Mouse (Mus musculus) bone marrow macrophage, adult 2 months (primary cell): Measurements from ENCODE around the gene Mfrp. TPM values are rescaled to one million over a fixed set of nuclear protein-coding genes. Genes with fewer than 3 reads are reported as not detected.
"Not testable (repeated sequence)": the region's sequence is repeated elsewhere in the genome, so short reads cannot be mapped to it uniquely, and the experiment has no call there.

Experiments used
- H3K27ac ChIP-seq: 2 replicates; pipeline ENCODE4 v1.5.1; 2012; ENCODE audit warnings: low read depth, low read length; ENCODE audit not compliant: insufficient read depth
- H3K4me1 ChIP-seq: 2 replicates; pipeline ENCODE4 v1.6.1; 2012; ENCODE audit warnings: low read length; ENCODE audit not compliant: control insufficient read depth, insufficient read depth
- H3K4me3 ChIP-seq: 2 replicates; pipeline ENCODE4 v1.5.1; 2012; ENCODE audit warnings: mild to moderate bottlenecking, low read length, moderate library complexity; ENCODE audit not compliant: insufficient read depth
- CTCF ChIP-seq: IDR thresholded peaks from 2 replicates; pipeline ENCODE4 v1.5.1; 2012; ENCODE audit warnings: low read depth, mild to moderate bottlenecking, low read length, moderate library complexity
- POLR2A ChIP-seq: IDR thresholded peaks from 2 replicates; pipeline ENCODE4 v1.6.1; 2012; ENCODE audit warnings: mild to moderate bottlenecking, low read depth, low read length, borderline replicate concordance
- polyA plus RNA-seq: library from polyadenylated mRNA; stranded (reverse); fragments of >200 nt; gene quantifications from 2 replicates; pipeline ENCODE4 v1.2.4, GENCODE M21; 2012; ENCODE audit not compliant: missing spikeins, insufficient read depth, insufficient read length

Mfrp gene
- polyA plus RNA-seq, 1 experiment = not detected

DNA sequence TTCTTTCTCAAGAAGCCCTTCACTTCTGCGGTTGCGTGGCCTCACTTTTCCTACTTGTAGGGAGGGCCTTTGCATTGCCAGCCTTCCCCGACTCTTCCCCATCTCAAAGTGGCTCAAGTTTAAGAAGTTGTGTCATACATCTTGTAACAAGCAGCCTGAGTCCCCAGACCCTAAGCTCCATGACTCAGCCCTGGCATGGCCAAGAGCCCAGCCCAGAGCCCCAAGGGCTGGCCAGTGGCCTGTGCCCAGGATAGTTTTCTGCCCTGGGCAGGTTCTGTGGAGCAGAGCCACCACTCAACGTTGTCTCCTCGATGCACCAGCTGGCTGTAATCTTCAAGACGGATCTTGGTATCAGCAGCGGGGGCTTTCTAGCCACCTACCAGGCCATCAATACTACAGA is 3.4 kb downstream of the Mfrp start:
- no peak overlapping the region for H3K27ac ChIP-seq
- no peak overlapping the region for H3K4me3 ChIP-seq
- H3K4me1 ChIP-seq = peaks cover 4% of the 10 kb centered on the region; the same call in 1 of the 2 replicates
- no peak for TF ChIP-seq CTCF
- no peak for TF ChIP-seq POLR2A

DNA sequence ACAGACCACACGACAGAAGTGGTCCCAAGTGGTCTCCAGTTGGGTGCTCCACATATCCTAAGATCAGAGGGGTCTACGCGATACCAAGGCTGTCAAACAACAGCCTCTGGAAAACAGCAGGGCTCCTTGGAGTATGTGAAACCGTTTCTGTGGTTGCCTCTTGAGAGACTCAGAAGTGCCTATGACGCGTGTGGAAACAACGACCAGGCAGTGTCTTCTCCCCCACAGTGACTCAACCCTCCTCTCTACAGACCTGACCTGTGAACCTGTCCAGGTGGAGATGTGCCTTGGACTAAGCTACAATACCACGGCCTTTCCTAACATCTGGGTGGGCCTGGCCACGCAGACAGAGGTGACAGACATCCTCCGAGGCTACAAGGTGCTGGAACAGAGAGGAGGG is 4.3 kb downstream of the Mfrp start:
- no peak overlapping the region for H3K27ac ChIP-seq

DNA sequence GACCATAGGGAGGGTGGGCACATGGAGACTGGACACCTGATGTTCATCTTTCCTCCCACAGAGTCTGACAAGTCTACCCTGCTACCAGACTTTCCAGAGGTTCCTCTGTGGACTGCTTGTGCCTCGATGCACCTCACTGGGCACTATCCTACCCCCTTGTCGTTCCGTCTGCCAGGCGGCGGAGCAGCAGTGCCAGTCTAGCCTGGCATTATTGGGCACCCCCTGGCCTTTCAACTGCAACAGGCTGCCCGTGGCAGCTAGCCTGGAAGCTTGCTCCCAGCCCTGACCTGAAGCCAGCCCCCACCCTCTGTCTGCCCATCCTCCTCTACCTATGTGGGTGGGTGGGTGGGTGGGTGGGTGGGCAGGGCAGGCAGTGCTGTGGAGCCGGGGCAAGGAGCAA is 4.7 kb downstream of the Mfrp start:
- Histone ChIP-seq H3K4me1 (peaks cover 4% of the 10 kb centered on the region; the same call in 1 of the 2 replicates), H3K27ac (no peak overlapping the region), H3K4me3 (no peak overlapping the region)
- TF ChIP-seq POLR2A (no peak), CTCF (no peak)

More for the DNA sequence above, 4.3 kb downstream of the Mfrp start:
- Histone ChIP-seq H3K4me3 (no peak overlapping the region), H3K4me1 (peaks cover 4% of the 10 kb centered on the region; the same call in 1 of the 2 replicates)
- TF ChIP-seq POLR2A (no peak), CTCF (no peak)

DNA sequence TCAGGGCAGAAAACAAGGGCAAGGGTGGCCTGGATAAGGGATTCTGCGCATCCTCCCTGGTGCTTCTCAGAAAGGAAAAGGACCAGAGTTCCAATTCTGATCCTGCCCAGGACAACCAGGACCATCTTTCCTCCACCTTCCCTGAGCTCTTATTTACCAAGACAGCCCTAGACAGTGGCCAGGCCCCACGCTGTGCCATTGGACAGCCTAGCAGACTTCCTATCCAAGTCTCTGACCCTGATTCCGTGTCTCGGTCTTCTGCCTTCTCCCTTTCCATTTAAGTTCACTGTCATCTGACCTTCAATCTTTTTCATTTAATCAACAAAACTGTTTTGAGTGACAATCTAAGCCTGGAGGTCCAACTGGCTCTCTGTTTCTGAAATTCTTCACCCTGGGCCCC is 5.1 kb downstream of the Mfrp start:
- no peak for TF ChIP-seq CTCF
- TF ChIP-seq POLR2A = no peak
- Histone ChIP-seq H3K4me3 (no peak overlapping the region), H3K4me1 (peaks cover 4% of the 10 kb centered on the region; the same call in 1 of the 2 replicates), H3K27ac (no peak overlapping the region)

DNA sequence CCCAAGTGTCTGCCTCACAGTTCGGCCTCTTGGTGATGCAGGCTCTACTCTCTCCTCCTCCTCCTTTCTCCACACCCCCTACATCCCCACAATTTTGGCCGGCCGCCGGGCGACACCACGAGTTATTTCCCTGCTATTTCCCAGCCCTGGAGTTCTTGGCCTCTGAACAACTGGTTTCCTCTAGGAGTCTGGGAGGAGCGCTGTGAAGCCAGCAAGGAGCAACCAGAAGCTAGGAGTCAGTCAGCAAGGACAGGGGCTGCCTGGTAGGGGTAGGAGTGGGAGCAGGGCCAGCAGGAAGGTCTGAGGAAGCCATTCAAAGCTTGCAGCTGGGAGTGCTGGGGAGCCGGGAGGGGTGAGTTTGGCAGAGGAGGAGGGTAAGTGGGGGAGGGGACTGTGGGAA is 5.6 kb downstream of the Mfrp start, which contains the start of gene C1qtnf5:
C1qtnf5 (plus strand) TSS at position 136 of the 400 bp plus-strand sequence.
- no peak within 1 kb of the TSS for H3K4me3 ChIP-seq
- no peak within 1 kb of the TSS for H3K27ac ChIP-seq
- peaks cover 4% of the 10 kb centered on the region; the same call in 1 of the 2 replicates for H3K4me1 ChIP-seq

DNA sequence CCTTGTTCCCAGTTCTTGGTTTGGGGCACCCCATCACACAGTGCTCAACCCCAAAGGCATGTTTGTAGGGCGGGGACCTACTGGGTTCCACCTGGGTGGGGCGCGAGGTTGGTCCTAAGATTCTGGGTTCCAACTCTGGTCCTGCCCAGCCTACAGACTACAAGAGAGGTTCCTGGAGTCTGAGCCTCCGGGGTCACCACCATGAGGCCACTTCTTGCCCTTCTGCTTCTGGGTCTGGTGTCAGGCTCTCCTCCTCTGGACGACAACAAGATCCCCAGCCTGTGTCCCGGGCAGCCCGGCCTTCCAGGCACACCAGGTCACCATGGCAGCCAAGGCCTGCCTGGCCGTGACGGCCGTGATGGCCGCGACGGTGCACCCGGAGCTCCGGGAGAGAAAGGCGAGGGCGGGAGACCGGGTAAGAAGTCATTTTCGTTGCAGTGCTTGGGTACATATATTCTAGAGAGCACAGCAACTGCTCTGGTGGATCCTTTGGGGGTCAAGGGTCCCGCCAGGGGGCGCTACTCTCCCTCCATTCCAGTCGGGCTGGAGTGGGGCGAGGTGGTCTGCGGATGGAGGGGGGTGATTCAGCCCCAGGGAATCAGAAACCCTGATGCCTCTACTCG is 6.1 kb downstream of the Mfrp start:
- Histone ChIP-seq H3K27ac (no peak overlapping the region), H3K4me3 (no peak overlapping the region), H3K4me1 (peaks cover 4% of the 10 kb centered on the region; the same call in 1 of the 2 replicates)
- TF ChIP-seq POLR2A (no peak), CTCF (0 out of 2 replicates have a peak, but pooled peaks have one; percentile 15)

More for the DNA sequence above, 5.6 kb downstream of the Mfrp start, which contains the start of gene C1qtnf5:
- TF ChIP-seq CTCF (no peak), POLR2A (no peak)

DNA sequence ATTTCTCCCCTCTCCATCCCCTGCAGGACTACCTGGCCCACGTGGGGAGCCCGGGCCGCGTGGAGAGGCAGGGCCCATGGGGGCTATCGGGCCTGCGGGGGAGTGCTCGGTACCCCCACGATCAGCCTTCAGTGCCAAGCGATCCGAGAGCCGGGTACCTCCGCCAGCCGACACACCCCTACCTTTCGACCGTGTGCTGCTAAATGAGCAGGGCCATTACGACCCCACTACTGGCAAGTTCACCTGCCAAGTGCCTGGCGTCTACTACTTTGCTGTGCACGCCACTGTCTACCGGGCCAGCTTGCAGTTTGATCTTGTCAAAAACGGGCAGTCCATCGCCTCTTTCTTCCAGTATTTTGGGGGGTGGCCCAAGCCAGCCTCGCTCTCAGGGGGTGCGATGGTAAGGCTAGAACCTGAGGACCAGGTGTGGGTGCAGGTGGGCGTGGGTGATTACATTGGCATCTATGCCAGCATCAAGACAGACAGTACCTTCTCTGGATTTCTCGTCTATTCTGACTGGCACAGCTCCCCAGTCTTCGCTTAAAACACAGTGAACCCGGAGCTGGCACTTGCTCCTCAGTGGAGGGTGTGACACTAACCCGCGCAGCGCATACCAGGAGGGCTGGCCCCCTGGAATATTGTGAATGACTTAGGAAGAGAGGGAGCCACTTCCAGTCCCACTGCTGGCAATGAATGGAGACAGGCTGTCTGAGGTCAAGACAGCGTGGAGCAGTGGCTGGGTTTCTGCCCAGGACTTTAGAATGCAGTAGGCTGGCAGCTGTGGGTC is 6.9 kb downstream of the Mfrp start:
- TF ChIP-seq CTCF = no peak
- TF ChIP-seq POLR2A = no peak
- no peak overlapping the region for H3K4me3 ChIP-seq
- H3K4me1 ChIP-seq = peaks cover 4% of the 10 kb centered on the region; the same call in 1 of the 2 replicates
- H3K27ac ChIP-seq = no peak overlapping the region

DNA sequence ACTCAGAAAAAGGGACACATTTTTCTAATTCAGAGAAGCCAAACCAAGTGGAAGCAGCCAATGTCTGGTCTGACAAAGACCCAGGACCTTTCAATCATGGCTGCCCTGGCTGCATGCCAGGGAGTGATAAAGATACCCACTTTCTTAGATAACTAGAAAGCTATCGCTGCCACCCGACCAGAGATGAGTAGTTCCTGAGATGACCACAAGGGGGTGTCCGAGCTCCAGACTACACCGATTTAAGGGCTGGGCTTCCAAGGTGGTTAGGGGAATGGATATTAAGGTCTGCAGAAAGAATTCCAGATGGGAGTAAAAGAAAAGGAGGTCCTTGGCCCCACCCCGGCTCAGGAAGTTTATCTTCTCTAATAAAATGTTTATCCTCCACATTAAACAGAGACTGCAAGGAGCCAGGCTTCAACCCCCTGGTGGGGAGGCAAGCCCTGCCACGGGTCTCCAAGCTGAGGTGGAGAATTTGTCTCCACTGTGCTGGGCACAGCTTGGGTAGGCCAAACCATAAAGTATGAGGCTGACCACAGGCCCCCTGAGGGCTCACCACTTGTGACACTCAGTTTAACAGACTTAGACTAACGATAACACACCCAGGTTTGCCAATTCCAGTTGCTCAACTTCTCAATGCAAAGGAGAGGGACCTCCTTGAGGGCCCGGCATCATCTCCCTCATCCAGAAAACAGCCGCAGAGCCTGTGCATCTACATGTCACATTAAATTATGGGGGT is 8.0 kb downstream of the Mfrp start:
- no peak overlapping the region for H3K27ac ChIP-seq
- H3K4me1 ChIP-seq = peaks cover 6% of the 10 kb centered on the region; the same call in 1 of the 2 replicates
- TF ChIP-seq CTCF (peak; percentile 85), POLR2A (no peak)
- no peak overlapping the region for H3K4me3 ChIP-seq

DNA sequence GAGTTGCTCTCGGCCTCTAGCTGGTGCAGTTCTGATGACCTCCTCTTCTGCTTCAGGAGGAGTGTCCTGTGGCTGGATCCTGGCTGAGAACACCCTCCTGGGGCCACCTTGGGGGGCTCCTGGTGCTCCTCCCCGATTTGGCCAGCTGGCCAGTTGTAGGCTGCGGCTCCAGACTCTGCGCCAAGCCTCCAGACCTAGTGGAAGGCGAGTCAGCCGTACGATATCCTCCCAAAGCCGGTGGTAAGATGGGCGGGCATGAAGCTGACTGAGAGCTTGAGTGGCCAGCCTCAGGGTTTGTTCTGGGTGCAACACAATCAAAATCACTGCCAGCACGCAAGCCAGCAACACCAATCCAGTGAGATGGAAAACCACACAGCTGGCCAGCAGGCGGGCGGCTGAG is 10.4 kb downstream of the Mfrp start:
- not testable (repeated sequence) for H3K4me3 ChIP-seq, H3K4me1 ChIP-seq, H3K27ac ChIP-seq
